Mouse (Mus musculus): ENCODE results near the gene Rnase10.
A peak's percentile ranks its signal among the peaks of the same experiment; 100 is the strongest.
"Not testable (repeated sequence)": the region's sequence is repeated elsewhere in the genome, so short reads cannot be mapped to it uniquely, and the experiment has no call there.

The Rnase10 gene

GRCm38 (mm10) chr14:51007152-51007801 lies at the start of gene Rnase10:
TSS of gene Rnase10 (plus strand) at chr14:51007751.
- no peak for DNase-seq

- DNase-seq, result not testable (repeated sequence)
Measured at GRCm38 (mm10) chr14:50958289-50958995, 49.1 kb upstream of the Rnase10 start.

- no peak for DNase-seq
Measured at GRCm38 (mm10) chr14:50968216-50968980, 39.2 kb upstream of the Rnase10 start.

- DNase-seq, result no peak
Measured at GRCm38 (mm10) chr14:50969041-50969440, 38.5 kb upstream of the Rnase10 start.

GRCm38 (mm10) chr14:50969558-50970544 lies 37.7 kb upstream of the Rnase10 start:
- no peak for DNase-seq

- no peak for DNase-seq
Measured at GRCm38 (mm10) chr14:50970822-50971221, 36.7 kb upstream of the Rnase10 start.

GRCm38 (mm10) chr14:50973054-50973453 lies 34.5 kb upstream of the Rnase10 start:
- DNase-seq, result not testable (repeated sequence)

GRCm38 (mm10) chr14:50973700-50974099 lies 33.9 kb upstream of the Rnase10 start:
- DNase-seq, result no peak

- DNase-seq, result no peak
Measured at GRCm38 (mm10) chr14:50975001-50975400, 32.5 kb upstream of the Rnase10 start.

- DNase-seq, result peak; percentile 50 to 54
Measured at GRCm38 (mm10) chr14:50976674-50977073, 30.9 kb upstream of the Rnase10 start.

GRCm38 (mm10) chr14:50978451-50978850 lies 29.1 kb upstream of the Rnase10 start:
- not testable (repeated sequence) for DNase-seq

GRCm38 (mm10) chr14:50979631-50980030 lies 27.9 kb upstream of the Rnase10 start:
- peak; percentile 52 to 58 for DNase-seq

GRCm38 (mm10) chr14:50981207-50981606 lies 26.3 kb upstream of the Rnase10 start:
- DNase-seq, result no peak

- DNase-seq, result no peak
Measured at GRCm38 (mm10) chr14:50981837-50982236, 25.7 kb upstream of the Rnase10 start.

- peak; percentile 56 to 75 for DNase-seq
Measured at GRCm38 (mm10) chr14:50987668-50988067, 19.9 kb upstream of the Rnase10 start.

- peak in 1 of 2 experiments; percentile 79 for DNase-seq
Measured at GRCm38 (mm10) chr14:50991037-50991436, 16.5 kb upstream of the Rnase10 start.

GRCm38 (mm10) chr14:50997088-50997487 lies 10.5 kb upstream of the Rnase10 start:
- DNase-seq, result no peak

- peak; percentile 48 to 64 for DNase-seq
Measured at GRCm38 (mm10) chr14:50997999-50998666, 9.4 kb upstream of the Rnase10 start.

- DNase-seq, result peak; percentile 41 to 65
Measured at GRCm38 (mm10) chr14:51007914-51008713, 563 bp downstream of the Rnase10 start.

GRCm38 (mm10) chr14:51008781-51009180 lies 1.2 kb downstream of the Rnase10 start:
- DNase-seq, result no peak

GRCm38 (mm10) chr14:51009572-51009971 lies 2.0 kb downstream of the Rnase10 start:
- DNase-seq, result no peak

Measured in kidney, postnatal 36 days (tissue).